Mouse (Mus musculus) cerebellum, adult (tissue): Measurements from ENCODE around the gene Itgb2.

Source experiments
- ATAC-seq: cut with Nextera tagmentation; 2 replicates; pipeline ENCODE4 v1.9.2; 2017; ENCODE audit warnings: mild to moderate bottlenecking, moderate library complexity, mixed read lengths; ENCODE audit not compliant: insufficient number of reproducible peaks, low FRiP score, low TSS enrichment

Gene Itgb2

GRCm38 (mm10) chr10:77581408-77582284 is 51.6 kb downstream of the Itgb2 start, which contains the start of gene Pttg1ip:
Gene Pttg1ip (plus strand): TSS chr10:77581720.
- peak; percentile 91 for ATAC-seq

DNA sequence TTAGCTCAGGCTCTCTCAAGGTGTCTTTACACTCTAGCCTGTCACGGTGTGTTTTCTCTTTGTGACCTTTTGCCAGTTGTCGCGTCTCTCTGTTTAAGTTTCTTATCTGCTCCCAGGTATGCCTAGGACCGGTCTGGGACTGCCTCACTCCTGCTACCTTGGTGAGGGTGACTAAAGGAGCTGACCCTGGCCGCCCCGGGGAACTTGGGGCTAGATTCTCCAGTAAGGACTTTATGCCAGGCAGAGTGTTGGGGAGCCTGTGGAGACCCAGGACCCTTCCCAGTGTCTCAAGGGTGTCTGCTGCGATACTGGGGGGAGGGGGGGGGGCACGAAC is 52.2 kb downstream of the Itgb2 start:
- ATAC-seq = no peak

DNA sequence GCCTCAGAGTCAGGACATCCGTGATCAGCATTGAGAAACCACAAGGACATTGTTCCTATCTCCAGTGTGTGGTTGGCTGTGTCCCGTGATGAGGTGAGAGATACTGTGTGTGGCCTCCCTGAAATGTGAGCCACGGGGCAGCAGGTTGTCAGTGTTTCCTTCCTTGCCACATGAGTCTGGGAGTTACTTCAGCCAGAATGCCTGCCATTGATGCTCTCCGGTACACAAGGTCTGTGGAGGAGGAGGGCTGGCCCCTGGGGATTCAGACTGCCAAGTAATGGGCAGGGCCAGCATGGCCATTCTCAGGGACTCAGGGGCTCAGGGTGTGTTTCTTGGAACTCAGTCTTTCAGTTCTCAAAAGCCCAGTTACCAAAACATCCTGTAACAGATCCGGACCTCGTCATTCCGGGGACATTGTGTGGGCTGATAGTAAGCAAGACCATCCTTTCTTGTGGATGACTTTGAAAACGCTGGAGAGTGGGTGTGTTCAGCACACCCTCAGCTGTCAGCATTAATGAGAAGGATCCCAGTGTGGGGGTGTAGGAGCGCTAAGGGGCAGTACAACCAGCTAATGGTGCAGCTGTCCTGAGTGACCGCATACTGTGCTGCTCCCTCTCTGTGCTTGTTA is 53.9 kb downstream of the Itgb2 start:
- no peak for ATAC-seq

- no peak for ATAC-seq
Observed at GRCm38 (mm10) chr10:77586637-77587036, 56.6 kb downstream of the Itgb2 start.

GRCm38 (mm10) chr10:77587091-77587775 is 57.2 kb downstream of the Itgb2 start:
- no peak for ATAC-seq

DNA sequence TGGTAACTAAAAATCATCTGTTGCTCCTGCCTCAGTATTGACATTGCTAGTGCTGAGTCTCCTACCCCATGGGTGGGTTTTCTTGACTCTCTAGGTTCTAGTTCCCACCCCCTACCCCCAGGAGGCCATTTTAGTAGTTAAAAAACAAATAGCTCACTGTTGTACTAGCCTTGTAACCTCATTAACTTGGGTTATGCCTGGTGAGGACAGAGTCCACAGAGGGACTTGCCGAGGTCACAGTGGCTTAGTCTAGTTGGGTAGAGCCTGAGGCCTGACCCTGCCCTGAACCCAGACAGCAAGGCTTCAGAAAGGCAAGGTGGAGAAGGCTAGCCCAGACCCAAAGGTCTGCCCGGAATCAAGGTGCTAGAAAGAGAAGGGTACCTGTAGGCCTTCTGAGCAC is 58.0 kb downstream of the Itgb2 start:
- no peak for ATAC-seq

DNA sequence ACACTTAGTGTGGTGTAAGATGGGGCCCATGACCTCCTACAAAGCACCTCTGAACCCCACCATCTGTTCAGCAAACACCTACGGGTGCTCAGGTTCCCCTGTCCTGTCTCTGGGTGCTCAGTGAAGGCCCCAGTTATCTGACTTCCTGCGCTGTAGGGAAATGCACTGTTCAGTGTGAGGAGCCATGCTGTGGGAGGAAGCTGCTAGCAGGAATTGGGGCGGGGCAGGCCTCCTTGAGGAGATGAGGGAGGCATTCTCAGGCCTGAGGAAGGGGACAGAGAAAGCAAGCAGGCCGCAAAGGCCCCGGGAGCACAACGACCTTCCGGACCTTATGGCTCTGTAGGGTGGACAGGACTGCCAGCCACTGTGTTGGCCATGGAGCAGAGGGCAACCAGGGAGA is 59.1 kb downstream of the Itgb2 start:
- no peak for ATAC-seq

- ATAC-seq = no peak
Observed at GRCm38 (mm10) chr10:77589749-77590148, 59.7 kb downstream of the Itgb2 start.

- peak; percentile 67 for ATAC-seq
Observed at GRCm38 (mm10) chr10:77590812-77591211, 60.8 kb downstream of the Itgb2 start.

DNA sequence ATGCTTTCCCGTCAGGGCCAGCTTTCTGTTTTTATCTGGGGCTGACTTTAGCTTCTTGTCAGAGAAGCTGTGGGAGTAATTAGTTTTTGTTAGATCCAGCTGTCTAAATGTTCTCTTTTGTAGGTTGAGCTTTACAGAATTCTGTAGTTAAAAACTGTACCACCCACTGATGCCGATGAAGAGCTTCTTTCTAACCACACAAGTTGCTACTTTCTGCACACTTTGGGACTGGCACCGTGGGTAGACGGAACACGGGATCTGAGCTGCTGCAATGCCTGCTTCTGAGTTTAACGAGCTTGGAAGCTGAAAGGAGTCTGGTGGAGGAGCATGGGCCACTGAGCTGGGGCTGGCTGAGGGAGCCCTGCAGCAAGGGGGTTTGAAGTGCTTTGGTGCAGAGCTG is 61.5 kb downstream of the Itgb2 start:
- no peak for ATAC-seq

DNA sequence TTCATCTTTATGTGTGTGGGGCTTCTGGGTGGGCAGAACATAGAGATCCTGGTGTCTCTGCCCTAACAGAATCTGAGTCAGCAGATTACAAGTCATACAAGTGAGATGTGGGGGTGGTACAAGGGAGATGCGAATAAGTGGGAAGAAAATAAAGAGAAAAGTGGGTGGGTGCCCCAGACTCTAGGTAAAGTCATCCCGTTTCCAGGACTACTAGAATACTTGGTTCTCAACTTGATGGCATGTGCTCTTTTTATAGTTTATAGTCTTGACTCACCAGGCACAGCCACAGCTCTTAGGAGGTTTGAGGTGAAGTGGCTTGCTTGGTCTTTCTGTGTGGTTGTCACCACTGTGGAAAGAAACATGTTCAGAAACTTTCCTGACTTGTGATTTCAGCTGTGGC is 66.0 kb downstream of the Itgb2 start:
- no peak for ATAC-seq

DNA sequence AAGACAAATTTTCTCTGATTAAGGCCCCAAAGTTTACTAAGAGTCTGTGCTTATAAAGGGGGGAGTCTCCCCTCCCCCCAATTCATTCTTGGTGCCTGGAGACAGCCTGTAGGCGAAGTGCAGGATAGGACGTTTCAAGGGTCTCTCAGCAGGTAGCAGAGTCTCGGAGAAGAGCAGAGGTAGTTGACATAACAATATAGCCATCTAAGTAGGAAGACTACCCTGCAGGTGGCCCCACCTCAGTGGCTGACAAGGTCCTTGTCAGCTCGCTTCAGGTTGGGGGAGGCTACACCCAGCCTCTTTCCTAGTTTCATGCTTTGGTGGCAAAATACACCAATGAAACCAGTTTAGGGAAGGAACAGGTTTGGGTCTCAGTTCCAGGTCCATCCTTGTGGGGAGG is 73.0 kb downstream of the Itgb2 start:
- no peak for ATAC-seq

- no peak for ATAC-seq
Observed at GRCm38 (mm10) chr10:77604111-77604510, 74.1 kb downstream of the Itgb2 start.

DNA sequence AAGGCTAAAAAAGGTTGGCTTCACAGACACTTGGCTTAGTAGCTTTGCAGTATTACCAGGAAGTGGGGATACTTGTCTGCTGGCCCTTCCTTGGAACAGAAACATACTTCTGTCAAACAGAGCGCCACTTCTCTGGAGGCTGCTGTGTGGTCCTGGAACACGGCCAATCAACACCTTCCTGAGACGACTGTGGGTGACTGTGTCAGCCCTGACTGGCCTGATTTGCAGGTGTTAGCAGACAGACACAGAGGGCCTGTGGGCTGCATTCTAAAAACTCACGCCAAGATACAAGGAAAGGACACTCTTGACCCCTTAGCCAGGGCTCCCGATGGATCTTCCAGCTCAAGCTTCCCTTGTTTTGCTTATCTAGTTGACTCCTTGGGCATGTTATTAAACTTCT is 74.9 kb downstream of the Itgb2 start:
- no peak for ATAC-seq

GRCm38 (mm10) chr10:77605368-77605767 is 75.3 kb downstream of the Itgb2 start:
- ATAC-seq = no peak

DNA sequence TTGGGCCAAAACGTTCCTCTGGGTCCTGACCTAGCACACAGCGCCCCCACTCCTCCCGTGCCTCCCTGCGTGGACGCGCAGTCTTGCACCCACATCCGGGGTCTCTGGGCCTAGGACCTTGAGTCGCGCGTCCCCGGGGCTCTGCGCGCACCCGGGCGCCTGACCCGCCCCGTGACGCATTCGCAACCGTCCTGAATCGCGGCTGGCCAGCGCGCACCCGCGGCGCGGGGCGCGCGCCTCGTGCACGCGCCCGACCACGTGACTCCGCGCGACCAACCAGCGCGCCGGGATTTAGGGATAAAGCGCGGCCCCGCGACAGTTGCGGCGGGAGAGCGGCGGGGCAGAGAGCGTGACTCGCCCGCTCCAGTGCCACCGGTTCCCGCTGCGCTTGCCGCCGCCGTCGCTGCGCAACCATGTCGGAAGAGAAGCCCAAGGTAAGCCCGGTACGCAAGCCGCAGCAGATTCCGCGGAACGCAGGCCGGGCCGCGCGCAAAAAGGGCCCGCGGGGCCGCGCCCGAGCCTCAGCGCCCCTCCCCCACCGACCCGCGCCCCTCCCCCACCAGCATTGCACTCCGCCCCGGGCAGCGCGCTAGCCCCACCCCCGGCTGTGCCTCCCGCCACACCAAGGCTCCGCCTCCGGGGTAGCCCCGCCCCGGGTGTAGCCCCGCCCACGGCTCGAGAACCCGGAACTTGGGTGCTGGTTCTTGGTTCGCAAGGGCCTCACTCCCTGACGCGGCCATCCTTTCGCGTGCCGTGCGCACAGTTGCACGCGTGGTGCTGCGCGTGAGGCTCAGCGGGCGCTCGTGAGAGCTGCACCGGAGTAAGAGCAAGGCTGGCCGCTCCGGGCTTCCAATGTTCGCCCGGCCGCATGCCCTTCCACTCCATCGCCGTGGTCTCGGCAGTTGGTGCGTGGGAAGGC is 76.1 kb downstream of the Itgb2 start, which contains the start of the genes Sumo3 and Gm49325:
Gene Sumo3 (plus strand): TSS at position 190 of the 919 bp plus-strand sequence.
Gene Gm49325 (plus strand): TSS at position 290 of the 919 bp plus-strand sequence.
- ATAC-seq = peak; percentile 49

DNA sequence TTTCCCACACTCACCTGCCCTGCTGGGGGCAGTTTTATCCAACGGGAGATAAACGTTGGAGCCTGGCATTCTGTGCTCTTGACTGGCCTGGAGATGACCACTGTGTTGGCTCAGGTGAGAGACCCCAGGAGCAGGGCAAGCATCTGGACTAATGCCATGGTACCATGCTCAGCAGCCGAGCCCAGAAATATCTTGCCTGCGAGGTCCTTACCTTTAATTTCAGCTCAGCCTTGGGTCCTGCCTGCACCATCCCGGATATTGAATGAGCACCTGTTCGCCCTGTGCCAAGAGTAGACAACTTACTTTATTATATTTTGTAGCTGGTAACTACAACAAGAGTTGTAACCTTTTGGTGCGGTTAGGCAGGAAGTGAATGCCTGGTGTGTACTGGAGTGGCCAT is 76.8 kb downstream of the Itgb2 start:
- no peak for ATAC-seq

- ATAC-seq = no peak
Observed at GRCm38 (mm10) chr10:77607441-77607840, 77.4 kb downstream of the Itgb2 start.

- no peak for ATAC-seq
Observed at GRCm38 (mm10) chr10:77608589-77608988, 78.5 kb downstream of the Itgb2 start.
